Mouse (Mus musculus) hindbrain, embryonic 15.5 days (tissue): ENCODE results near the gene Pp2d1. TPM values are rescaled to one million over a fixed set of nuclear protein-coding genes. Genes with fewer than 3 reads are reported as not detected.
A peak's percentile ranks its signal among the peaks of the same experiment; 100 is the strongest.
"Not testable (repeated sequence)": the region's sequence is repeated elsewhere in the genome, so short reads cannot be mapped to it uniquely, and the experiment has no call there.

Experiments used
- ATAC-seq: fragments of 200-750 bp; cut with Nextera tagmentation; 2 replicates; pipeline ENCODE4 v1.8.0; 2017; ENCODE audit warnings: low read depth, moderate number of reproducible peaks, moderate TSS enrichment; ENCODE audit not compliant: low FRiP score
- H3K27ac ChIP-seq: fragments of 300-500 bp; sonication (generic); replicated peaks from 2 replicates; pipeline ENCODE4 v1.5.1; 2015; ENCODE audit warnings: mild to moderate bottlenecking, inconsistent platforms
- H3K27me3 ChIP-seq: fragments of 300-500 bp; sonication (generic); 2 replicates; pipeline ENCODE4 v1.6.1; 2015; ENCODE audit warnings: control low read depth, inconsistent platforms
- H3K36me3 ChIP-seq: fragments of 300-500 bp; sonication (generic); 2 replicates; pipeline ENCODE4 v1.6.1; 2015; ENCODE audit warnings: control low read depth, inconsistent platforms
- H3K4me1 ChIP-seq: fragments of 300-500 bp; sonication (generic); replicated peaks from 2 replicates; pipeline ENCODE4 v1.6.1; 2015; ENCODE audit warnings: control low read depth, inconsistent platforms
- H3K4me2 ChIP-seq: fragments of 300-500 bp; sonication (generic); 2 replicates; pipeline ENCODE4 v1.6.1; 2015; ENCODE audit warnings: moderate library complexity, mild to moderate bottlenecking, inconsistent platforms
- H3K4me3 ChIP-seq: fragments of 300-500 bp; sonication (generic); 2 replicates; pipeline ENCODE4 v1.5.1; 2015; ENCODE audit warnings: mild to moderate bottlenecking, inconsistent platforms
- H3K9ac ChIP-seq: fragments of 300-500 bp; sonication (generic); 2 replicates; pipeline ENCODE4 v1.6.1; 2015; ENCODE audit warnings: inconsistent platforms
- H3K9me3 ChIP-seq: fragments of 300-500 bp; sonication (generic); 2 replicates; pipeline ENCODE4 v1.6.1; 2016; ENCODE audit warnings: control low read depth, inconsistent platforms
- WGBS: fragments of 180-500 bp; shearing (Covaris S2); methylation state at CpG from one replicate; pipeline ENCODE4 v1.1.7; 2015; 5-methylcytosine and 5-hydroxymethylcytosine counted together
- polyA plus RNA-seq: library from polyadenylated mRNA; unstranded; fragments of >200 nt; fragmentation: Nextera tagmentation; extraction: Ambion mirVana; gene quantifications from 2 replicates; pipeline ENCODE4 v1.2.1, GENCODE M21; 2015

Gene Pp2d1
- polyA plus RNA-seq, 1 experiment from 2014 or later: 0.35 TPM

DNA sequence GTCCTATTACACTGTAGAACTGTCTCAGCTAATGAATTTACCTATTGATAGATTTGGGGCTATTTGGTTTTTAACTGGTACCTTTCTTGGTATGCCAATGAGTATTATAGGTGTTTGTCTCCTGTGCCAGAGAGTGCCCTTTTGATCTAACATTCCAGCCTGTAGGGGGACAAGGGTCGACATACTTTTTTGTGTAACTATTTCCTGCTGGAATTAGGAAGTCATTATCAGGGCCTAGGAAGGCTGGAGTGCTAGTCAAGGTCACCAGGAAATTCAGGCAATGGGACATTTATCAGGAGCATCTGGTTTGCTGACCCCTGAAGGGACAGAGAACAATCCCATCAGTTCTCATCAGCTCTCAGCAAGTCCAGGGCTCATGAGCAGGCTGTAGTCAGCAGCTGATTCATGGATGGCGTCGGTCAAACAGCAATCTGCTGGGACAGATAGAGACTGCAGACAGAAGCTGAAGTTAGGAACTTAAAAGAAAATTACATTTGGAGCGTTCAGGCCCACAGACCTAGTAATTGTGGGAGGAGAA, 33.8 kb upstream of the Pp2d1 start:
- Histone ChIP-seq H3K9me3 (no peaks in the 10 kb centered on the region), H3K36me3 (no peaks in the 10 kb centered on the region), H3K27ac (no peak overlapping the region), H3K27me3 (no peaks in the 10 kb centered on the region), H3K4me3 (no peak overlapping the region), H3K4me2 (no peak overlapping the region), H3K4me1 (peaks cover 23% of the 10 kb centered on the region), H3K9ac (no peak overlapping the region)
- ATAC-seq: no peak
- WGBS: 73% methylated on average over 4 of the region's 4 CpGs

DNA sequence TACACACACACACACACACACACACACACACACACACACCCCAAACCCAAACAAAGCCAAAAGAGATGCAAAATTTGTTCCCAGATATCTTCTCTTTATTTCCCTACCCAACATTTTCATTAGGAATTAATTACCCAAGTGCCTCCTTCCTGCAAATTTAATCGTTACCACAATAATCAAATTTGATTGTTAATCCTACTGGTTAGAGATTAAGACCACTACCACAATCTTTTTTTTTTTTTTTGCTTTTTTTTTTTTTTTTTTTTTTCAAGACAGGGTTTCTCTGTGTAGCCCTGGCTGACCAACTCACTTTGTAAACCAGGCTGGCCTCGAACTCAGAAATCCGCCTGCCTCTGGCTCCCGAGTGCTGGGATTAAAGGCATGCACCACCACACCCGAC, 31.7 kb upstream of the Pp2d1 start:
- not testable (repeated sequence) for H3K4me3 ChIP-seq, H3K9ac ChIP-seq, H3K36me3 ChIP-seq, H3K9me3 ChIP-seq, H3K27ac ChIP-seq, ATAC-seq, H3K27me3 ChIP-seq, H3K4me2 ChIP-seq
- peaks cover 27% of the 10 kb centered on the region for H3K4me1 ChIP-seq
- 89% methylated on average over 5 of the region's 5 CpGs for WGBS

DNA sequence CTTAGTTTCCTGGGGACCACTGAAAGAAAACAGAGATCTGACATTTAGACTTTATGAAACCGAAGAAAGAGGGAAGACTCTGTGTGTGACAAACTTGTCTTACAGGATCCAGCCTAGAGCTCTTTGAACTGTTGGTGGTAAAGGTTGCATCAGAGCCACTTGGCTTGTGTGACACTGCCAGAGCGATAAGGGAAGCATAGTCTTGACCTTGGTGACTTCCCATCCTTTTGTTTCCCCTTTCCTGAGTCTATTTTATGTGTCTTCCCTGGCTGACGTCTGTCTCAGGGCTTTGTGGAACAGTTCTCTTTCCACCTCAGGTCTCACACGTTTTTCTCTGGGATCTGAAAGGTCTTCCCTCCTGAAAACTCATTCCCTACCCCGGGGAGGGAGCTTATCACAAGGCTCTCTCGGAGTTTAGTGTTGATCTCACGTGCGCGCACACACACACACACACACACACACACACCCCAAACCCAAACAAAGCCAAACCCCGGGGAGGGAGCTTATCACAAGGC, 31.2 kb upstream of the Pp2d1 start:
- Histone ChIP-seq H3K4me3 (no peak overlapping the region), H3K9me3 (no peaks in the 10 kb centered on the region), H3K9ac (no peak overlapping the region), H3K27ac (0 out of 2 replicates have a peak overlapping the region, but pooled peaks have one; percentile 4), H3K36me3 (no peaks in the 10 kb centered on the region), H3K4me2 (no peak overlapping the region), H3K27me3 (no peaks in the 10 kb centered on the region), H3K4me1 (peaks cover 31% of the 10 kb centered on the region)
- ATAC-seq: no peak
- 39% methylated on average over 10 of the region's 10 CpGs for WGBS

DNA sequence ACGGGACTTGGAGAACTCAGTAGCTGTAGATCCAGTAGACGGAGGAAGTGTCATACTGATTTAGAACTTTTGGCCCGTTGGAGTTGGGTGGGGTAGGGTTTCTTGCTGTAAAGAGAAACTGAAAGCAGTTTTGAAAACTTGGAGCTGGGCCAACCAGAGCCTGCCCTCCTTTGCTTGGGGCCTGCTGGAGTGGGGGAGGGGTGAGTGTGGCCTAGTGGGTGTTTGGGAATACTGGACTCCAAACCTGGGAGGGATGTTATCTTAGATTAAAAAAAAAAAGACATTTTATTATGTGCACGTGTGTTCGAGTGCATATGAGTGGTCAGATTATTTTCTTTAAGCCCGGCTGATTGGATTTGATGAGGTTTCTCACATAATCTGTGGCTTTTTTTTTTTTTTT, 30.6 kb upstream of the Pp2d1 start:
- no peaks in the 10 kb centered on the region for H3K27me3 ChIP-seq
- H3K4me3 ChIP-seq: 0 out of 2 replicates have a peak overlapping the region, but pooled peaks have one; percentile 6
- H3K36me3 ChIP-seq: no peaks in the 10 kb centered on the region
- no peak for ATAC-seq
- 0 out of 2 replicates have a peak overlapping the region, but pooled peaks have one; percentile 10 for H3K9ac ChIP-seq
- H3K27ac ChIP-seq: 0 out of 2 replicates have a peak overlapping the region, but pooled peaks have one; percentile 25
- WGBS: 49% methylated on average over 6 of the region's 6 CpGs
- H3K9me3 ChIP-seq: no peaks in the 10 kb centered on the region
- peaks cover 31% of the 10 kb centered on the region for H3K4me1 ChIP-seq
- peak overlapping the region; percentile 33 for H3K4me2 ChIP-seq

DNA sequence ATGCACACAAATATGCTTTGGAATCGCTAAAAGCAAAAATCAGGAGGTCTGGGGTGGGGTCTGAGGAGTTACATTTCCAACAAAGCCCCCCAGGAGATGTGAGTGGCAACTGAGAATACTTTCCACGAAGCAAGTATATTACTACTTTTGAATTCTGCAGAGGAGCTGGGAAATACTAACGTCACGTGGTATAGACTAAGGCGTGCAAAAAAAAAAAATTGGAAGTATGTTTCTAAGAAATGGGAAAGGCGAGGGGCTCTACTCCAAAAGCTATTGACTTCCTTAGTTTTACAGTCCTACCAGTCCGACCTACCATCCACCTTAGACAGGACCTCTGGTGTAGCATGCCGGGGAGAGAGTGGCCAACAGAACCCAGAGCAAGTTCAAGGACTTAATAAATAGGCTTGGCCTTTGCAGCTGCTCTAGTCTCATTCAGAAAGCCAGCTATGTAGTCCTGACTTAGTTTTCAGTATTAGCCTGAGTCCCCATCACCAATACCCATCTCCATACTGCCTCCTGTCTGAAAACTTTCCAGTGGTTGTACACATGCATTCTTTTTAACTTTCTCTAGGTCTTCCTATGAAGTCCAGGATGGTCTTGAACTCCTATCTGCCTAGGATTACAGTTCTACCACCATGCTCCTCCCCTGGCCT, 29.6 kb upstream of the Pp2d1 start:
- Histone ChIP-seq H3K36me3 (no peaks in the 10 kb centered on the region), H3K4me1 (peaks cover 31% of the 10 kb centered on the region), H3K4me3 (peak overlapping the region; percentile 93), H3K27ac (peak overlapping the region; percentile 97), H3K9ac (peak overlapping the region; percentile 86), H3K4me2 (peak overlapping the region; percentile 93), H3K27me3 (no peaks in the 10 kb centered on the region), H3K9me3 (no peaks in the 10 kb centered on the region)
- no peak for ATAC-seq
- WGBS: 26% methylated on average over 8 of the region's 8 CpGs

DNA sequence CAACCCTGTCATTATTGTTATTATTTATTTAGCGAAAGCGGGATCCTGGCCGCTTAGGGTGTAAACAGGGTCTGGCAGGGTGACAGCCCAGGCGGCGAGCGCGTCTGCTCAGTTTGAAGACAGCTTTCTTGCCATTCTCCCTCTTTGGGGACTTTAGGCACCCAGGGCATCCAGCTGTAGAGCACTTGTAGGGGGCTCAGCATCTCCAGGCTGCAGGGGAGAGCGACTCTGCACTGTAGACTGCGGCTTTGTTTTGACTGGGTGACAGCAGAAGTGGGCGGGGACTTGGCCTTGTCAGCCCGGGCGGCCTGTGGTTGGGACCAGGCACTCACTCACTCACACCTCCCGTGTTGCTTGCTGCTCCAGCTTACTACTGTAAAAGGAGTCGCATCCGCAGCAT, 28.9 kb upstream of the Pp2d1 start:
- Histone ChIP-seq H3K9me3 (no peaks in the 10 kb centered on the region), H3K4me3 (peak overlapping the region; percentile 93), H3K36me3 (no peaks in the 10 kb centered on the region), H3K4me2 (peak overlapping the region; percentile 93), H3K27me3 (no peaks in the 10 kb centered on the region), H3K4me1 (peaks cover 31% of the 10 kb centered on the region), H3K27ac (peak overlapping the region; percentile 97), H3K9ac (peak overlapping the region; percentile 86)
- peak; percentile 92 for ATAC-seq
- under 1% methylated on average over 15 of the region's 15 CpGs for WGBS

DNA sequence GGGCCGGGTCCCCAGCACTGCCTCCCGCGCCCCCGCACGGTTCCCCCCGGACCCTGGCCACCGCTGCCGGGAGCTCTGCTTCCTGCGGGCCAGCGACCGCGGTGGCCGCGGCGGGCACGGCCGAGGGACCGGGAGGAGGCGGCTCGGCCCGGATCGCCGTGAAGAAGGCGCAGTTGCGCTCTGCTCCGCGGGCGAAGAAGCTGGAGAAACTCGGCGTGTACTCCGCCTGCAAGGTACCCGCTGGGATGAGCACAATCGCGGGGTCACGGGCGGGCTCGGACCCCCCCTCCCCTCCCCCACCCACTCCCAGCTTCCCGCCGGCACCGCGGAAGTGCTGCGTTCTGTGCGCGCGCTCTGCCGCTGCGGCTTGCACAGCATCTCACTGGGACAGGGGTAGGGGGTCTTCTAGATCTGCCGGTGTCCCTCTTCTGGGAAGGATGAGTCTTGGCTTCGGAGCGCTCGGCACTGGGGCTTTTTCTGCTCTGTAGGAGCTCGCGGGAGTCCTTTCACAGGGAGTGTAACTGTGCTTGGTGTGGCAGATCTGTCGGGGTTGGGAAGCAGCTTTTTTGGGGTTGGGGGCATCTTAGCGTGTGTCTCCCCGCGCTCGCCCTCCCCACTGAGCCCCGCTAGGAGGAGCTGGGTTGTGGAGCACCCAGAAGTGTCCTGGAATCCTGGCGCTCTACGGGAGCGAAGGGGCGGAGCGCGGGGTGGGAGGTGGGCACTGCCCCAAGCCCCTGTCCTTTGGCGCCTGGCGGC, 28.3 kb upstream of the Pp2d1 start:
- Histone ChIP-seq H3K27ac (peak overlapping the region; percentile 97), H3K4me2 (peak overlapping the region; percentile 93), H3K36me3 (no peaks in the 10 kb centered on the region), H3K9ac (peak overlapping the region; percentile 86), H3K4me1 (peaks cover 31% of the 10 kb centered on the region), H3K4me3 (peak overlapping the region; percentile 93), H3K9me3 (no peaks in the 10 kb centered on the region), H3K27me3 (no peaks in the 10 kb centered on the region)
- WGBS: under 1% methylated on average over 59 of the region's 67 CpGs
- peak; percentile 63 for ATAC-seq

DNA sequence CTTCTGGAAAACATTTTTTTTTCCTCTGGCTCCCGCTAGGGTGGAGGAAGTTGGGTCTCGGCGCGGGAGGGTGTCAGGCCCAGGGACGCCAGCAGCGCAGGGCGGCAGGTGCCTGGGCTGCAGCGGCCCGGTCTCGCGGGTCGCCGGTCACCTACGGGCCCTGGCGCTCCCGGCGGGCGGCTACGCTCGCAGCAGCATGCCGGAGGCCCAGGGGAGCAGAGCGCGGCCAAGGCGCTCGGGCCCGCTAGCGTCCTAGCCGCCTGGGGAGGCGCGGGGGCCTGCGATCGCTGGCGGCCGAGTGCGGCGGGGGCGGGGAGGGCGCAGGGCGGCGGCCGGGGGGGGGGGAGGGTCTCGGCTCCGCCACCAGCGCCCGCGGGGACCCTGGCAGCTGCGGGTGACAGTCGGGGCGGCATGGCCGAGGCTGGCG, 27.7 kb upstream of the Pp2d1 start:
- H3K4me3 ChIP-seq: peak overlapping the region; percentile 93
- no peaks in the 10 kb centered on the region for H3K36me3 ChIP-seq
- peak overlapping the region; percentile 97 for H3K27ac ChIP-seq
- H3K4me1 ChIP-seq: peaks cover 31% of the 10 kb centered on the region
- no peaks in the 10 kb centered on the region for H3K9me3 ChIP-seq
- peak overlapping the region; percentile 93 for H3K4me2 ChIP-seq
- H3K27me3 ChIP-seq: no peaks in the 10 kb centered on the region
- 2% methylated on average over 22 of the region's 51 CpGs for WGBS
- peak; percentile 47 for ATAC-seq
- H3K9ac ChIP-seq: peak overlapping the region; percentile 86

DNA sequence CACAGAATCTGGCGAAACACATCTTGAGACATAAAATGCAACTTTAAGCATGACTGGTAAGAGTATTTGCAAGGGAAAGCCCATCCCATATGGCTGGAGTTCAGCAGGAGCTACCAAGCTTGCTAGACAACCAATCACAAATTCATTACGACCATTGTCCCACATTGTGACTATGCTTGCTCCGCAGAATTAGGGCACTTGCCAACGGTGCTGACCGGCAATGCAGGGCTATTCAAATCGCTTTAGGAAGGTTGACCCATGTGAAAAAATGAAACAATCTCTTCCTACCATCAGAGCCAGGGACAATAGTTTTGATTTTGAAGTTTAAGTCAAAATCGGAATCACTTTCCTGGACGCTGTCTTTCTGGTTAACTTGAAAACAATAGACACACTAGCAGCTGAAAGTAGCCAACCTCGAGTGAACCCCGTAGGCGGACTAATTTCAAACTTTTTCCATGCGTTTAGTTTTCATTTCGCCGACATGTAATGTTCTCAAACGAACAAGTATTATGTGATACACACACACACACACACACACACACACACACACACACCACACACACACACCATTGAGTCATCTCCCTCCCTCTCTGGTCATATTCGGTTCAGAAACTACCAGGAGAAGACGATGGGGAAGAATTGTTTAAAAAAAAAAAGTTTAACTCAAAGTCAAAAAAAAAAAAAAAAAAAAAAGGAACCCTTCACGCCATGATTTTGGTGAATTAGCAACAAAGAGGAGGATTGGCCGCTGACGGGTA, 27.1 kb upstream of the Pp2d1 start, which contains the start of gene Kat2b:
TSS of gene Kat2b (plus strand) at position 701 of the 758 bp plus-strand sequence.
- H3K9me3 ChIP-seq: no peaks in the 10 kb centered on the region
- peak within 1 kb of the TSS; percentile 86 for H3K9ac ChIP-seq
- no peaks in the 10 kb centered on the region for H3K36me3 ChIP-seq
- peaks cover 31% of the 10 kb centered on the region for H3K4me1 ChIP-seq
- peak within 1 kb of the TSS; percentile 97 for H3K27ac ChIP-seq
- H3K4me3 ChIP-seq: peak within 1 kb of the TSS; percentile 93
- no peaks in the 10 kb centered on the region for H3K27me3 ChIP-seq
- under 1% methylated on average over 20 of the region's 20 CpGs for WGBS
- no peak for ATAC-seq
- H3K4me2 ChIP-seq: peak within 1 kb of the TSS; percentile 93

DNA sequence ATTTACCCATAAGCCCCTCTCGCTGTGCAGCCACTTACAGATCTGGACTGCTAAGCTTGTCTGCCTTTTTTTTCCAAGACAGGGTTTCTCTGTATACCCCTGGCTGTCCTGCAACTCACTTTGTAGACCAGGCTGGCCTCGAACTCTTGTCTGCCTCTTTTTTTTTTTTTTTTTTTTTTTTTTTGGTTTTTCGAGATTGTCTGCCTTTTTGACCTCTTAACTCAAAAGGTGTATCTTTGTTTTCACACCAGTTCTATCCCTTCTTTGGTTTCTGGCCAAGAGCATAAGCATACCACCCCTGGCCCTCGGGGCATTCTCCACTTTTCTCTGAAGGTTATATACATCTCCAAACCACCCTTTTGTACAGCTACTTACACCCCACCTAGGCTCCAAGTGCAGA, 25.6 kb upstream of the Pp2d1 start:
- 91% methylated on average over 4 of the region's 4 CpGs for WGBS
- ATAC-seq: no peak
- no peaks in the 10 kb centered on the region for H3K9me3 ChIP-seq

DNA sequence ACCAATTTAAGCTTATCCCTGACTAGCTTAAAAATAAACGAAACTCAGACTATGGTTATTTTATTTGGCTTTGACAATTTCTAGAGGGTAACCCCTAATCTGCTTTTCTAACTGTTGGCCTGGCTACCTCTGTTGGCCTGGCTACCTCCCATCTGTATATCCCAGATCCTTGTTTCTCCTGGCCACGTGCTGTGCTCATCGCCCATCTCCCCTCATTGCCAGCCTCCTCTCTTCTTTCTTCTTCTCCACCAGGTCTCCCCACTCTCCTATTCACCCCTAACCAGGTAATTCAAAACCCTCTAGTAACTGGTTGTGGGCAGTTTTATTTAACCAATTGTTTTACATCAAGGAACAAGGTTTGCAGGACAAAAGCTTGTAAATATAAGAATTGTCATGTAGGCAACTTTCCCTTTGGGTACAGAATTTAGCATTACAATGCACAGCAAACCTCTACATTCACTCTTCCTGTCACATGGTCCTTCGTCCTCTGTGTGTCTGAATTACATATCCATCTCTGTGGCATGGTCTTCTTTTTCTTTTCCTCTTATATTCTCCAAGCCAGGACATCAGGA, 22.3 kb upstream of the Pp2d1 start:
- H3K4me1 ChIP-seq: peaks cover 8% of the 10 kb centered on the region
- H3K27me3 ChIP-seq: no peaks in the 10 kb centered on the region
- no peaks in the 10 kb centered on the region for H3K9me3 ChIP-seq
- no peaks in the 10 kb centered on the region for H3K36me3 ChIP-seq
- H3K4me2 ChIP-seq: no peak overlapping the region
- no peak overlapping the region for H3K27ac ChIP-seq
- H3K4me3 ChIP-seq: no peak overlapping the region
- no peak for ATAC-seq
- WGBS: 77% methylated on average over 4 of the region's 4 CpGs
- no peak overlapping the region for H3K9ac ChIP-seq

More for the DNA sequence above, 25.6 kb upstream of the Pp2d1 start:
- no peaks in the 10 kb centered on the region for H3K36me3 ChIP-seq
- peaks cover 24% of the 10 kb centered on the region for H3K4me1 ChIP-seq
- H3K4me2 ChIP-seq: no peak overlapping the region
- H3K27ac ChIP-seq: no peak overlapping the region
- no peak overlapping the region for H3K9ac ChIP-seq
- no peak overlapping the region for H3K4me3 ChIP-seq
- no peaks in the 10 kb centered on the region for H3K27me3 ChIP-seq
